Mouse (Mus musculus): ENCODE measurements around the gene Map2k5.
A peak's percentile ranks its signal among the peaks of the same experiment; 100 is the strongest.

Gene Map2k5

GRCm38 (mm10) chr9:63377270-63378142 is at the start of gene Map2k5:
Gene Map2k5 (minus strand): TSS chr9:63377902.
- DNase-seq (ENCODE audit: low spot score), result peak; percentile 50

- DNase-seq (ENCODE audit: low spot score), result no peak
Observed at GRCm38 (mm10) chr9:63421096-63421736, 43.5 kb upstream of the Map2k5 start.

- DNase-seq (ENCODE audit: low spot score), result no peak
Observed at GRCm38 (mm10) chr9:63420396-63420795, 42.7 kb upstream of the Map2k5 start.

GRCm38 (mm10) chr9:63400176-63400575 is 22.5 kb upstream of the Map2k5 start:
- no peak for DNase-seq (ENCODE audit: low spot score)

- no peak for DNase-seq (ENCODE audit: low spot score)
Observed at GRCm38 (mm10) chr9:63399463-63399815, 21.7 kb upstream of the Map2k5 start.

- peak; percentile 71 for DNase-seq (ENCODE audit: low spot score)
Observed at GRCm38 (mm10) chr9:63398611-63399462, 21.1 kb upstream of the Map2k5 start, which contains the start of gene 2300009A05Rik. Gene 2300009A05Rik (minus strand): TSS chr9:63399246.

- DNase-seq (ENCODE audit: low spot score), result no peak
Observed at GRCm38 (mm10) chr9:63395612-63396011, 17.9 kb upstream of the Map2k5 start.

GRCm38 (mm10) chr9:63391307-63391706 is 13.6 kb upstream of the Map2k5 start:
- no peak for DNase-seq (ENCODE audit: low spot score)

- DNase-seq (ENCODE audit: low spot score), result no peak
Observed at GRCm38 (mm10) chr9:63382761-63383160, 5.1 kb upstream of the Map2k5 start.

- no peak for DNase-seq (ENCODE audit: low spot score)
Observed at GRCm38 (mm10) chr9:63380326-63380725, 2.6 kb upstream of the Map2k5 start.

GRCm38 (mm10) chr9:63378174-63378573 is 472 bp upstream of the Map2k5 start:
- no peak for DNase-seq (ENCODE audit: low spot score)

- DNase-seq (ENCODE audit: low spot score), result no peak
Observed at GRCm38 (mm10) chr9:63373315-63373714, 4.4 kb downstream of the Map2k5 start.

- no peak for DNase-seq (ENCODE audit: low spot score)
Observed at GRCm38 (mm10) chr9:63372541-63372940, 5.2 kb downstream of the Map2k5 start.

GRCm38 (mm10) chr9:63360410-63360809 is 17.3 kb downstream of the Map2k5 start:
- no peak for DNase-seq (ENCODE audit: low spot score)

- DNase-seq (ENCODE audit: low spot score), result no peak
Observed at GRCm38 (mm10) chr9:63359016-63359415, 18.7 kb downstream of the Map2k5 start.

GRCm38 (mm10) chr9:63356721-63357120 is 21.0 kb downstream of the Map2k5 start:
- DNase-seq (ENCODE audit: low spot score), result no peak

GRCm38 (mm10) chr9:63356278-63356677 is 21.4 kb downstream of the Map2k5 start:
- no peak for DNase-seq (ENCODE audit: low spot score)

- DNase-seq (ENCODE audit: low spot score), result no peak
Observed at GRCm38 (mm10) chr9:63354168-63354567, 23.5 kb downstream of the Map2k5 start.

GRCm38 (mm10) chr9:63350030-63350429 is 27.7 kb downstream of the Map2k5 start:
- no peak for DNase-seq (ENCODE audit: low spot score)

GRCm38 (mm10) chr9:63349241-63349640 is 28.5 kb downstream of the Map2k5 start:
- no peak for DNase-seq (ENCODE audit: low spot score)

- no peak for DNase-seq (ENCODE audit: low spot score)
Observed at GRCm38 (mm10) chr9:63348146-63348545, 29.6 kb downstream of the Map2k5 start.

- DNase-seq (ENCODE audit: low spot score), result no peak
Observed at GRCm38 (mm10) chr9:63346029-63346428, 31.7 kb downstream of the Map2k5 start.
